Mouse (Mus musculus): ENCODE data around the gene Cldn19.

DNA sequence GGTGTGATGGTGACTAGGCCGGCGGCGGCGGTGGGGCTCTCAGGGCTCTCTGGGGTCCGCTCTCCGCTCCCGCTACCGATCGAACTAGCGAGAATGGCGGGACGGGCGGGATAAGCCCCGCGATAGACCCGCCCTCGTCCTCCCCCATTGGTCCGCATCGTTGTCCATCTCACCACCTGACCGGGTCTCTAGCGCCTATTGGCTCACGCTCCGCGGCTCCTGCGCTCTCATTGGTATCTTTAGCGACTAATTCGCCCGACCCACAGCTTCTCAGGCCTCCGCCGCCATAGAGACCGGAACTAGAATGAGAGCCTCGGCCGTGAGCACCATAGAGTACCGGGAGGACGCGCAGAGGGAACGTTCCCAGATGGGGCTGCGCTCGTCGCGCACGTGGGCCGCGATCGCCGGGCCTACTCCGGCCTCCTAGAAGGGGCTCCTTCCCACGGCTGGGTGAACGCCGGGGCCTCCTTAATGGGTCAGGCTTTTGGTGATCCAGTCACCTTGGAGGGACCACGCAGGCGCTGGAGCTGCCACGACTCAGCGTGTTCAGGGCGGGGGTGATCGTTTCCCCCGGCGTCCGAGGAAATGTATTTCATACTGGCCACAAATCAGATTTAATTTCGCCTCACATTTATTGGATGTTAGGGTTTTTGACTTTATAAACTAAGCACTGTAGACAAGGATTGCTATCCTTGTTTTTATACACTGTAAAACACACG lies 39.4 kb downstream of the Cldn19 start, which contains the start of gene Ybx1:
- TF ChIP-seq CTCF (IDR thresholded peaks at IDR 0.05; ENCODE audit: low read depth) (no peak), EP300 (optimal IDR thresholded peaks at IDR 0.05) (no peak)
